In genomic region chr5:21153672-21154071, GRCm38 (mm10) we compare ENCODE assay signal across 15 mouse cellular contexts. TPM values are rescaled to one million over a fixed set of nuclear protein-coding genes. Genes with fewer than 3 reads are reported as not detected.
A peak's percentile ranks its signal among the peaks of the same experiment; 100 is the strongest.
DNase-seq lines count a peak whose midpoint lies in the region; ATAC-seq and TF ChIP-seq lines count a peak whose summit lies in the region.
"Had no signal": no experiment of that assay in that cellular context is flagged by ENCODE, and none has a peak within 500 bp of the region (broad histone marks: within the 10 kb centered on the region; RNA-seq: fewer than 3 reads in every experiment).

No protein-coding gene starts in this region.

- no peak overlapping the region for H3K4me3 ChIP-seq in liver, embryonic 14.5 days (ENCODE audit: insufficient read depth in 1 of 2, low read depth in 2 of 2, low read length in 2 of 2)
- no peak overlapping the region for H3K4me3 ChIP-seq in liver, embryonic 12.5 days
- no peak overlapping the region for H3K4me3 ChIP-seq in layer of hippocampus, adult 2 months
- H3K4me3 ChIP-seq: forebrain, embryonic 12.5 days; kidney, embryonic 15.5 days; limb, embryonic 13.5 days; neural tube, embryonic 12.5 days had no signal

- peak; percentile 44 for DNase-seq in CD4-positive, CD25-positive, alpha-beta regulatory T cell, adult 2 months (ENCODE audit: low read depth, low spot score)
- no peak for DNase-seq in liver, embryonic 14.5 days (ENCODE audit: low read depth in 3 of 3, low spot score in 3 of 3)
- DNase-seq in B cell, adult 2 months = peak; percentile 12 to 14
- DNase-seq in induced T-regulatory cell, adult 2 months (ENCODE audit: low read depth) = peak; percentile 27
- DNase-seq in right cerebral cortex, postnatal 36 days (ENCODE audit: low spot score in 2 of 2) = no peak
- DNase-seq in layer of hippocampus, adult 2 months (ENCODE audit: low spot score in 2 of 2) = no peak
- DNase-seq: cerebellum, postnatal 10 days; right cerebral cortex, postnatal 14 days had no signal

- H3K4me1 ChIP-seq in liver, embryonic 14.5 days (replicated peaks; ENCODE audit: control insufficient read depth in 2 of 2, insufficient read depth in 2 of 2, low read length in 1 of 2) = no peaks in the 10 kb centered on the region
- no peaks in the 10 kb centered on the region for H3K4me1 ChIP-seq in liver, embryonic 12.5 days
- H3K4me1 ChIP-seq: forebrain, embryonic 12.5 days; kidney, embryonic 15.5 days; limb, embryonic 13.5 days; neural tube, embryonic 12.5 days had no signal

- no peak for TF ChIP-seq EP300 in liver, embryonic 14.5 days (IDR thresholded peaks at IDR 0.05; ENCODE audit: low read depth)

- H3K27me3 ChIP-seq in liver, embryonic 14.5 days (ENCODE audit: control insufficient read depth, insufficient read depth, low read length) = no peaks in the 10 kb centered on the region
- H3K27me3 ChIP-seq in liver, embryonic 12.5 days (replicated peaks) = no peaks in the 10 kb centered on the region
- H3K27me3 ChIP-seq: forebrain, embryonic 12.5 days; kidney, embryonic 15.5 days; limb, embryonic 13.5 days; neural tube, embryonic 12.5 days had no signal

- 68% methylated on average over 1 of the region's 1 CpGs for WGBS in liver, embryonic 14.5 days (ENCODE audit: insufficient replicate concordance)
- 74% methylated on average over 1 of the region's 1 CpGs for WGBS in liver, embryonic 12.5 days (ENCODE audit: insufficient replicate concordance)

- TF ChIP-seq CTCF in liver, embryonic 14.5 days (IDR thresholded peaks at IDR 0.05; ENCODE audit: low read depth) = peak; percentile 35; the same call in 1 of the 2 replicates
- TF ChIP-seq CTCF in layer of hippocampus, adult 2 months (conservative IDR thresholded peaks at IDR 0.05) = no peak

- no peaks in the 10 kb centered on the region for H3K36me3 ChIP-seq in liver, embryonic 14.5 days (replicated peaks; ENCODE audit: control insufficient read depth, insufficient read depth, low read depth)
- H3K36me3 ChIP-seq in liver, embryonic 12.5 days = no peaks in the 10 kb centered on the region
- H3K36me3 ChIP-seq: forebrain, embryonic 12.5 days; G1E; kidney, embryonic 15.5 days; limb, embryonic 13.5 days; neural tube, embryonic 12.5 days had no signal

- no peak overlapping the region for H3K9ac ChIP-seq in liver, embryonic 14.5 days (replicated peaks)
- no peak overlapping the region for H3K9ac ChIP-seq in liver, embryonic 12.5 days
- H3K9ac ChIP-seq: forebrain, embryonic 12.5 days; kidney, embryonic 15.5 days; limb, embryonic 13.5 days; neural tube, embryonic 12.5 days had no signal

- no peak overlapping the region for H3K4me2 ChIP-seq in liver, embryonic 14.5 days (ENCODE audit: low read depth)
- H3K4me2 ChIP-seq in liver, embryonic 12.5 days = no peak overlapping the region
- H3K4me2 ChIP-seq: forebrain, embryonic 12.5 days; kidney, embryonic 15.5 days; limb, embryonic 13.5 days; neural tube, embryonic 12.5 days had no signal

- no peak for ATAC-seq in CD4-positive, CD25-positive, alpha-beta regulatory T cell, adult 4 months
- no peak for ATAC-seq in liver, embryonic 14.5 days (ENCODE audit: insufficient read depth)
- ATAC-seq in liver, embryonic 12.5 days = no peak

- no peaks in the 10 kb centered on the region for H3K9me3 ChIP-seq in liver, embryonic 14.5 days (ENCODE audit: control insufficient read depth, low read length)
- peaks cover 5% of the 10 kb centered on the region; the same call in 1 of the 2 replicates for H3K9me3 ChIP-seq in liver, embryonic 12.5 days (replicated peaks)
- H3K9me3 ChIP-seq: forebrain, embryonic 12.5 days; kidney, embryonic 15.5 days had no signal

- H3K27ac ChIP-seq in liver, embryonic 14.5 days = no peak overlapping the region
- H3K27ac ChIP-seq in liver, embryonic 12.5 days = no peak overlapping the region
- H3K27ac ChIP-seq in layer of hippocampus, adult 2 months = no peak overlapping the region
- H3K27ac ChIP-seq: forebrain, embryonic 12.5 days; kidney, embryonic 15.5 days; limb, embryonic 13.5 days; neural tube, embryonic 12.5 days had no signal

RNA-seq across cellular contexts. Expression of gene Gsap, which starts 32.4 kb away (rescaled TPM):
- 10 to 100 TPM; 36.4 to 48.7 TPM for polyA plus RNA-seq in CD4-positive, CD25-positive, alpha-beta regulatory T cell, adult 4 months (2017; shearing (Covaris generic))
- 0.69 and 1.3 TPM in 2 replicates for polyA plus RNA-seq in liver, embryonic 14.5 days (2012; rRNA removed)
- 2.1 and 2.6 TPM in 2 replicates for polyA plus RNA-seq in liver, embryonic 14.5 days (2014; fragmentation: Nextera tagmentation; extraction: Ambion mirVana)
- polyA plus RNA-seq in liver, embryonic 12.5 days (2016; fragmentation: Nextera tagmentation; extraction: Ambion mirVana) = 2.6 and 2.7 TPM in 2 replicates
- 1 to 10 TPM; 7.3 to 9.0 TPM for total RNA-seq in layer of hippocampus, adult 2 months (2021)
- polyA plus RNA-seq: G1E had no signal

Comparison
In these comparisons a context has a peak if more than half of its experiments do, and no peak if none do; other contexts are left out.
1. DNase-seq: peak in CD4-positive, CD25-positive, alpha-beta regulatory T cell, adult 2 months (single experiment), B cell, adult 2 months (2 of 2) and induced T-regulatory cell, adult 2 months (single experiment); none in liver, embryonic 14.5 days (0 of 3), right cerebral cortex, postnatal 36 days (0 of 2) and layer of hippocampus, adult 2 months (0 of 2).
2. RNA of gene Gsap, which starts 32.4 kb away (polyA plus RNA-seq): 36.4 to 48.7 TPM in CD4-positive, CD25-positive, alpha-beta regulatory T cell, adult 4 months; 2.6 to 2.7 TPM in liver, embryonic 12.5 days and 0.69 to 2.6 TPM in liver, embryonic 14.5 days; every median in the first group is over 10 times any median in the second.